9 mouse cellular contexts compared by ENCODE assay signal in the genomic region with DNA sequence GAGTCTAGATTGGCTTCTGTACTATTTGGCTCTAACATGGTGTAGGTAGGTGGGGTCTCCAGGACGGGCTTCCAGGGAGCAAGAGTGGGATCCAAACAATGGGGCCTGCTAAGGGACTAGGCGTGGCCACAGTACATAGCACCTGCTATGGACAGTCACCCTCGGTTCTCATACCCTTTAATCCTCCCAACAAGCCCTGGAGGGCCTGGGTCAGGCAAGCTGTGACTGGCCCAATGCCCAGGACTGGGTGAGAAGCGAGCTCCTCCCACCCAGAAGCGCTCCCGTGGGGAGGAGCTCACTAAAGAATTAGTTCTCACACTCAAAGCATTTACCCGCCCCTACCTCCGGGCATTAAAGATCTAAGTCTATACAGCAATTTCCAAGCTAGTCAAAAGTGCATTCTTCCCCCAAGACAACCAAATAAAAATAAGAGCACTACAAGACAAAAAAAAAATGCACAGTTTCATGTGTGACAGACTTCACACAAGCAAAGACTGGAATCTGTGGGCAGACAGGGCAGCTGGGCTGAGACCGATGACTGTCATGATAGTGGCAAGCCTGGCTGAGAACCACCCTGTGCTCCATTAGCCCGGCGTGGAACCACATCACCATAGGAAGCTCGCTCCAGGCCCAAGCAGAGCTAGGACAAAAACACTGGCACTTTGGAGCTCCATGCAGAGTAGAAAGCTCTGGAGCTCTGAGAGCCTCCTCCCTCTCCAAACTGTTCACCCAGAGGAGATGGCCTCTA. TPM values are rescaled to one million over a fixed set of nuclear protein-coding genes. Genes with fewer than 3 reads are reported as not detected.
DNase-seq lines count a peak whose midpoint lies in the region; ATAC-seq lines count a peak whose summit lies in the region.
"Had no signal": no experiment of that assay in that cellular context is flagged by ENCODE, and none has a peak within 500 bp of the region (broad histone marks: within the 10 kb centered on the region; RNA-seq: fewer than 3 reads in every experiment).

No protein-coding gene starts in this region.

- DNase-seq in cerebellum, postnatal 10 days: peak; percentile 64 to 79
- DNase-seq in cerebellum, adult 11-12 months: no peak
- peak; percentile 72 for DNase-seq in urinary bladder, postnatal 14 days (ENCODE audit: low spot score)
- DNase-seq in urinary bladder, postnatal 10 days (ENCODE audit: low spot score): no peak
- DNase-seq in thymus, postnatal 36 days: no peak
- DNase-seq in ovary, adult 18-20 months (ENCODE audit: low spot score): no peak

- H3K9ac ChIP-seq in limb, embryonic 12.5 days (replicated peaks): no peak overlapping the region
- H3K9ac ChIP-seq in stomach, embryonic 16.5 days (ENCODE audit: low read length): no peak overlapping the region

- H3K9me3 ChIP-seq in limb, embryonic 12.5 days: no peaks in the 10 kb centered on the region
- H3K9me3 ChIP-seq in stomach, embryonic 16.5 days (replicated peaks; ENCODE audit: control insufficient read depth, low read length): no peaks in the 10 kb centered on the region

- H3K36me3 ChIP-seq in limb, embryonic 12.5 days: no peaks in the 10 kb centered on the region
- no peaks in the 10 kb centered on the region for H3K36me3 ChIP-seq in stomach, embryonic 16.5 days (ENCODE audit: control insufficient read depth, insufficient read depth, low read length)

- 59% methylated on average over 12 of the region's 12 CpGs for WGBS in limb, embryonic 12.5 days
- 47% methylated on average over 12 of the region's 12 CpGs for WGBS in stomach, embryonic 16.5 days

- H3K4me3 ChIP-seq in limb, embryonic 12.5 days (replicated peaks): no peak overlapping the region
- H3K4me3 ChIP-seq in stomach, embryonic 16.5 days (replicated peaks; ENCODE audit: low read length): no peak overlapping the region

- no peak overlapping the region for H3K4me2 ChIP-seq in limb, embryonic 12.5 days
- H3K4me2 ChIP-seq in stomach, embryonic 16.5 days (ENCODE audit: low read depth, low read length): no peak overlapping the region

- ATAC-seq in limb, embryonic 12.5 days (ENCODE audit: insufficient number of reproducible peaks, insufficient read depth, low FRiP score, low TSS enrichment, low read depth): no peak
- ATAC-seq in stomach, embryonic 16.5 days (ENCODE audit: insufficient read depth, low FRiP score): peak; percentile 76; the same call in 1 of the 2 replicates

- H3K27ac ChIP-seq in limb, embryonic 12.5 days: peak overlapping the region; percentile 71
- peak overlapping the region; percentile 68 for H3K27ac ChIP-seq in stomach, embryonic 16.5 days (ENCODE audit: low read length)
- H3K27ac ChIP-seq: macrophage had no signal

- peaks cover 51% of the 10 kb centered on the region for H3K4me1 ChIP-seq in limb, embryonic 12.5 days (replicated peaks)
- H3K4me1 ChIP-seq in stomach, embryonic 16.5 days (ENCODE audit: control insufficient read depth, insufficient read depth, low read length): peaks cover 30% of the 10 kb centered on the region

- H3K27me3 ChIP-seq in limb, embryonic 12.5 days: no peaks in the 10 kb centered on the region
- H3K27me3 ChIP-seq in stomach, embryonic 16.5 days (ENCODE audit: control insufficient read depth, insufficient read depth, low read length): no peaks in the 10 kb centered on the region

RNA-seq across cellular contexts. Expression of gene Cd82, which starts 23.0 kb away (rescaled TPM):
- 13.8 and 15.8 TPM in 2 replicates for polyA plus RNA-seq in limb, embryonic 12.5 days (2016; fragmentation: Nextera tagmentation; extraction: Ambion mirVana)
- polyA plus RNA-seq in stomach, embryonic 16.5 days (2015; fragmentation: Nextera tagmentation; extraction: Ambion mirVana): 112 and 127 TPM in 2 replicates

Comparison
In these comparisons a context has a peak if more than half of its experiments do, and no peak if none do; other contexts are left out.
1. DNase-seq: peak in cerebellum, postnatal 10 days (2 of 2) and urinary bladder, postnatal 14 days (single experiment); none in cerebellum, adult 11-12 months (single experiment), urinary bladder, postnatal 10 days (single experiment), thymus, postnatal 36 days (0 of 2) and ovary, adult 18-20 months (single experiment).